Mouse (Mus musculus): ENCODE data around the gene Tshz2.

Tshz2 gene

GRCm38 (mm10) chr2:170046371-170047145 is 413.7 kb downstream of the Tshz2 start:
- DNase-seq (ENCODE audit: low read depth), result no peak

- no peak for DNase-seq (ENCODE audit: low read depth)
Observed at GRCm38 (mm10) chr2:170048831-170049230, 416.0 kb downstream of the Tshz2 start.

GRCm38 (mm10) chr2:170050651-170051050 is 417.8 kb downstream of the Tshz2 start:
- no peak for DNase-seq (ENCODE audit: low read depth)

GRCm38 (mm10) chr2:170051441-170051840 is 418.6 kb downstream of the Tshz2 start:
- DNase-seq (ENCODE audit: low read depth), result no peak

GRCm38 (mm10) chr2:170054943-170055342 is 422.1 kb downstream of the Tshz2 start:
- no peak for DNase-seq (ENCODE audit: low read depth)

- DNase-seq (ENCODE audit: low read depth), result peak; percentile 25
Observed at GRCm38 (mm10) chr2:170055413-170055812, 422.6 kb downstream of the Tshz2 start.

GRCm38 (mm10) chr2:170058774-170059173 is 426.0 kb downstream of the Tshz2 start:
- no peak for DNase-seq (ENCODE audit: low read depth)

- no peak for DNase-seq (ENCODE audit: low read depth)
Observed at GRCm38 (mm10) chr2:170060066-170060465, 427.3 kb downstream of the Tshz2 start.

- no peak for DNase-seq (ENCODE audit: low read depth)
Observed at GRCm38 (mm10) chr2:170062378-170062777, 429.6 kb downstream of the Tshz2 start.

- DNase-seq (ENCODE audit: low read depth), result no peak
Observed at GRCm38 (mm10) chr2:170069976-170070375, 437.2 kb downstream of the Tshz2 start.

GRCm38 (mm10) chr2:170070641-170071241 is 437.9 kb downstream of the Tshz2 start:
- no peak for DNase-seq (ENCODE audit: low read depth)

GRCm38 (mm10) chr2:170076941-170077490 is 444.2 kb downstream of the Tshz2 start:
- DNase-seq (ENCODE audit: low read depth), result no peak

GRCm38 (mm10) chr2:170078041-170078440 is 445.2 kb downstream of the Tshz2 start:
- DNase-seq (ENCODE audit: low read depth), result no peak

- DNase-seq (ENCODE audit: low read depth), result no peak
Observed at GRCm38 (mm10) chr2:170078442-170079017, 445.7 kb downstream of the Tshz2 start.

- no peak for DNase-seq (ENCODE audit: low read depth)
Observed at GRCm38 (mm10) chr2:170091563-170092443, 459.0 kb downstream of the Tshz2 start.

- DNase-seq (ENCODE audit: low read depth), result no peak
Observed at GRCm38 (mm10) chr2:170094220-170094619, 461.4 kb downstream of the Tshz2 start.

GRCm38 (mm10) chr2:170094871-170095270 is 462.1 kb downstream of the Tshz2 start:
- DNase-seq (ENCODE audit: low read depth), result no peak

GRCm38 (mm10) chr2:170101132-170101531 is 468.3 kb downstream of the Tshz2 start:
- DNase-seq (ENCODE audit: low read depth), result peak; percentile 61

- DNase-seq (ENCODE audit: low read depth), result no peak
Observed at GRCm38 (mm10) chr2:170101932-170102331, 469.1 kb downstream of the Tshz2 start.

- DNase-seq (ENCODE audit: low read depth), result no peak
Observed at GRCm38 (mm10) chr2:170103341-170103740, 470.5 kb downstream of the Tshz2 start.

- DNase-seq (ENCODE audit: low read depth), result no peak
Observed at GRCm38 (mm10) chr2:170103852-170104251, 471.0 kb downstream of the Tshz2 start.

- no peak for DNase-seq (ENCODE audit: low read depth)
Observed at GRCm38 (mm10) chr2:170104396-170104795, 471.6 kb downstream of the Tshz2 start.
